Mouse (Mus musculus) kidney, adult 2 months (tissue): Measurements from ENCODE around the gene Col1a2. TPM values are rescaled to one million over a fixed set of nuclear protein-coding genes. Genes with fewer than 3 reads are reported as not detected.

Source experiments
- DNase-seq: peaks from one replicate; pipeline ENCODE4 v3.0.0; 2021
- H3K27ac ChIP-seq: fragments of 200-500 bp; 2 replicates; pipeline ENCODE4 v1.5.1; 2012; ENCODE audit warnings: low read depth, low read length, control low read depth, inconsistent platforms; ENCODE audit not compliant: insufficient read depth
- H3K27me3 ChIP-seq: fragments of 200-500 bp; replicated peaks from 2 replicates; pipeline ENCODE4 v1.6.1; 2012; ENCODE audit warnings: mild to moderate bottlenecking, moderate library complexity, low read length, inconsistent platforms; ENCODE audit not compliant: control insufficient read depth, insufficient read depth
- H3K36me3 ChIP-seq: fragments of 200-500 bp; 2 replicates; pipeline ENCODE4 v1.6.1; 2012; ENCODE audit warnings: mild to moderate bottlenecking, moderate library complexity, low read length, inconsistent platforms; ENCODE audit not compliant: control insufficient read depth, insufficient read depth
- H3K4me1 ChIP-seq: fragments of 200-500 bp; 2 replicates; pipeline ENCODE4 v1.6.1; 2011; ENCODE audit warnings: low read length; ENCODE audit not compliant: control insufficient read depth, insufficient read depth
- H3K4me3 ChIP-seq: fragments of 200-500 bp; 2 replicates; pipeline ENCODE4 v1.5.1; 2011; ENCODE audit warnings: mild to moderate bottlenecking, low read depth, low read length, control low read depth; ENCODE audit not compliant: insufficient read depth
- CTCF ChIP-seq: fragments of 200-500 bp; conservative IDR thresholded peaks from 2 replicates; pipeline ENCODE4 v1.5.1; 2011; ENCODE audit warnings: low read depth, mild to moderate bottlenecking, control low read depth, low read length, moderate library complexity, mixed read lengths; ENCODE audit not compliant: insufficient read depth, insufficient read length
- POLR2A ChIP-seq: fragments of 200-500 bp; IDR thresholded peaks from one replicate; pipeline ENCODE4 v1.6.1; 2011; ENCODE audit warnings: low read depth, low read length, control low read depth
- WGBS: fragments of 180-500 bp; shearing (Covaris S2); methylation state at CpG from one replicate; pipeline ENCODE4 v1.1.7; 2018; 5-methylcytosine and 5-hydroxymethylcytosine counted together
- polyA plus RNA-seq: library from polyadenylated mRNA; depleted of rRNA; stranded (reverse); fragments of >200 nt; gene quantifications from 2 replicates; pipeline ENCODE4 v1.2.3, GENCODE M21; 2012

Col1a2 gene
- polyA plus RNA-seq, 1 experiment, result 67.9 TPM

DNA sequence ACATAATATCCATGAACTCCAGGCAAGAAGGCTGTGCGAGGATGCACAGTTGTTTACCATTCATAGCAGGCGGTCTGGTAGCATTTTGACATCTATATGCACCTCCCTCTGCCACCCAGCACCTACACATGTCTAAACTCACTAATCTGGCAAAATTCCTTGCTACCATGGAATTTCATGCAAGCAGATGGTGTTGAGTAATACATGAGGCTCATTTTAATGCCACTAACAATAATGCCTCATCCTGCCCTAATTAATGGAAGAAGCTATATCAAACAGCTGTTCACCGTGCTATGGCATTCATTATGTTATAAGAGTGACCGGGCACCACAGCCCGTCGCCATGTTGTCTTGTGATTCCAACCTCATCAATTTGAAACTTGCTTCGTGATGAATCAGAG, 23.8 kb downstream of the Col1a2 start:
- Histone ChIP-seq H3K27ac (no peak overlapping the region), H3K4me1 (no peaks in the 10 kb centered on the region), H3K27me3 (no peaks in the 10 kb centered on the region), H3K4me3 (no peak overlapping the region), H3K36me3 (no peaks in the 10 kb centered on the region)
- 89% methylated on average over 7 of the region's 7 CpGs for WGBS
- DNase-seq, result no peak
- TF ChIP-seq POLR2A (no peak), CTCF (no peak)

DNA sequence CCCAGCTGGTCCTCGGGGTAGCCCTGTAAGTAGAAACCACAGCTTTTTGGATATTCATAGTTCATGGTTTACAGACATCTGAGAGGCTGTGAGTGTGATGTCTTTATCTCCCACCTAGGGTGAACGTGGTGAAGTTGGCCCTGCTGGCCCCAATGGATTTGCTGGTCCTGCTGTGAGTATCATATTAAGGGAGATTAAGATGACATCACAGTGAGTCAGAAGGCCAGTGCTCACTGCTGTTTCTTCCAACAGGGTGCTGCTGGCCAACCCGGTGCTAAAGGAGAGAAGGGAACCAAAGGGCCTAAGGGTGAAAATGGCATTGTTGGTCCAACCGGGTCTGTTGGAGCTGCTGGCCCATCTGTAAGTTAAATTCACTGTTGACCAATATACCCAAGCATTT, 26.4 kb downstream of the Col1a2 start:
- WGBS, result 79% methylated on average over 4 of the region's 4 CpGs

DNA sequence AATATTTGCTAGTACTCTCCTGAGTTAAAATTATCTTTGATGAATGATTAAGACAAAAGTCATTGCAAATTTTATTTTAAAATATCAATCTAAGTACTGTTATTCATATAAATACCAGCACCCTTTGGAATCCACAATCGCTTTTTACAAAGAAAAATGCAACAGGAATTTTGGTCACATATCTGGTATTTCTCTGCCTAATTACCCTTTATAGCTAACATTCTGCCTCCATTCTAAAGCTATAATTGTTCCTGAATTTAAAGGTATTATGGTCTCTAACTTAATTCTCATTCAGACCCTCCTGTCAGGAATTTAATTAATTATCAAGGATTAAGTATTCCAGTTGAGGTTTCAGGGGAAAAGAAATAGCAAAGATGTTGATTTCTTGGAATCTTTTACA, 28.3 kb downstream of the Col1a2 start:
- H3K36me3 ChIP-seq, result no peaks in the 10 kb centered on the region
- DNase-seq, result no peak
- 85% methylated on average over 1 of the region's 1 CpGs for WGBS

More for the DNA sequence above, 26.4 kb downstream of the Col1a2 start:
- TF ChIP-seq POLR2A (no peak), CTCF (no peak)
- H3K27me3 ChIP-seq, result no peaks in the 10 kb centered on the region
- H3K4me1 ChIP-seq, result no peaks in the 10 kb centered on the region
- no peak overlapping the region for H3K27ac ChIP-seq
- H3K4me3 ChIP-seq, result no peak overlapping the region
- no peaks in the 10 kb centered on the region for H3K36me3 ChIP-seq
- DNase-seq, result no peak

DNA sequence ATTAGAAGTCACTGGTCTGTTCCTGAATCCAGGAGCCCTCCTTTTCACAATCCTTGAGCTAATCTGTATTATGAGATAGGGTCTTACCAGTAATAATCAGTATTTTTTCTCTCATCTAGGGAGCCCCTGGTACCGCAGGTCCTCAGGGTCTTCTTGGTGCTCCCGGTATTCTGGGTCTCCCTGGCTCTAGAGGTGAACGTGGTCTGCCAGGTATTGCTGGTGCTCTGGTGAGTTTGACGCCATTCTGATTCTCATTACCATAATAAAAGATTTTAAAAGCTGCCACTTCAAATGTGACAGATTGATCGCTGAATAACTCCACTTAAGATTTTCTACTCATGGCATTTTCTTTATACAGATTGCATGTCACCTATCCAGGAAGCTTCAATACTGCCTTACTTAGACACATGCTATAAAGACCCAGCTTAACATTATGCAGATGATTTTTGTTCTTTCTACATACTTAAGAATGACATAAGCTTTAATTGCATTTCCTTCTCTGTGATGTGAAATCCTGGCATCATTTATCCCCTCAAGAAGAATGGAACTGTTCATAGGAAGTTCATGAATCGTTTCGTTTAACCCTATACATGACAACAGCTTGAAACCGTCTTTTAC, 30.0 kb downstream of the Col1a2 start:
- Histone ChIP-seq H3K4me3 (no peak overlapping the region), H3K27me3 (no peaks in the 10 kb centered on the region), H3K27ac (no peak overlapping the region), H3K36me3 (no peaks in the 10 kb centered on the region), H3K4me1 (no peaks in the 10 kb centered on the region)
- no peak for DNase-seq
- WGBS, result 80% methylated on average over 8 of the region's 8 CpGs
- no peak for TF ChIP-seq CTCF
- TF ChIP-seq POLR2A, result no peak

More for the DNA sequence above, 28.3 kb downstream of the Col1a2 start:
- H3K27ac ChIP-seq, result no peak overlapping the region
- no peak for TF ChIP-seq CTCF
- TF ChIP-seq POLR2A, result no peak
- no peak overlapping the region for H3K4me3 ChIP-seq
- H3K4me1 ChIP-seq, result no peaks in the 10 kb centered on the region
- no peaks in the 10 kb centered on the region for H3K27me3 ChIP-seq

DNA sequence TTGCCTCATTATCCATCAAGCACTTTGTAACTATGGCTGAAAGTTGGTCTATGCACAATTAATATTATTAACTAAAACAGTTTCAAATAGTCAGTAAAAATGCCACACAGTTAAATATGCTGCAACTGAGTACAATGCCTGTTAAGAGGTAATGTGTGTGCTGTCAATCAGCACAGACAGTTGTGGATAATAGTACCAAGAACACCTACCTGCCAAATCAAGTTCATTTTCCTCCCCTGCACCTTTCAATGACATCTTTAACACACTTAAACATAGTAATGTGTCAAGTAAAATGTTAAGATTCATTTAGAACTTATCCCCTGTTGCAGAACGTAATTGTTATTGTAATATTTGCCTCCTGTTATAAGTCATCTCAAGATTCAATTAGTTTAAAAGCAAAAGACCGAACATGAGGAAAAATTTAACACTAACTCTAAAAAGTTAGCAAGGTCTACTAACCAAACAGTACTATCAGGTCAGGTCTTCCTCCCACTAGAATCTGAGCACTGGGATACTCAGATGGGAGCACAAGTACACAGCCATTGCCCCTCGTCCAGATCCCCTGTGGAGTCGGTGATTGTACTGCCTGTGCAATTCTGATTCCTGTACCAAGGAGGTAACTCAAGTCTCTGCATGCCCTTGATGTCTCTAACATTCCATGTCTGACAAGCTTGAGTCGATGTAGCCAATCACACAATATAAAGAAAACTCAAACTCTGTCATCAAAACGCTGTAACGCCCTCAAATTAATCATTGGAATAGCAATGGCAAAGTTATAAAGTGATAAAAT, 37.5 kb downstream of the Col1a2 start:
- no peak overlapping the region for H3K27ac ChIP-seq
- H3K4me1 ChIP-seq, result no peaks in the 10 kb centered on the region
- WGBS, result 84% methylated on average over 7 of the region's 7 CpGs
- H3K27me3 ChIP-seq, result no peaks in the 10 kb centered on the region
- TF ChIP-seq CTCF, result no peak
- TF ChIP-seq POLR2A, result no peak
- no peak overlapping the region for H3K4me3 ChIP-seq
- no peak for DNase-seq
- no peaks in the 10 kb centered on the region for H3K36me3 ChIP-seq

DNA sequence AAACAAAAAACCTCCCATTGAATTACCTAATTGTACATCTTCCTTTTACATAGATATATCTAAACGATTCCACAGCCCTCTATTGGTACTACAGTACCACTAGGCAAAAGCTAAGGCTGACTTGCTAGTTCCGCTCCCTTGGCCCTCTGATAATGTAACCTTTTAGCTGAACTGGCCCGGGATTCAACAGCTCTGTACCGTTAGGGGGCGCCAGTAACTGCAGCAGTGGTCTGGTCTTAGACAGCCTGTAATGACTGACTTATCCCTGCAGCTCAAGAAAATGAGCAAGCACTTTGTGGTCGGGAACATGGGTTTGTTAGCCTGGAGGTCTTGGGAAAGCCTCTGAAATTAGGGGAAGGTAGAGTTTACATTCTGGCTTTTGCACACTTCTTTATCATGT, 39.9 kb downstream of the Col1a2 start:
- WGBS, result 49% methylated on average over 6 of the region's 6 CpGs
- no peak for TF ChIP-seq POLR2A
- TF ChIP-seq CTCF, result peak; percentile 52

DNA sequence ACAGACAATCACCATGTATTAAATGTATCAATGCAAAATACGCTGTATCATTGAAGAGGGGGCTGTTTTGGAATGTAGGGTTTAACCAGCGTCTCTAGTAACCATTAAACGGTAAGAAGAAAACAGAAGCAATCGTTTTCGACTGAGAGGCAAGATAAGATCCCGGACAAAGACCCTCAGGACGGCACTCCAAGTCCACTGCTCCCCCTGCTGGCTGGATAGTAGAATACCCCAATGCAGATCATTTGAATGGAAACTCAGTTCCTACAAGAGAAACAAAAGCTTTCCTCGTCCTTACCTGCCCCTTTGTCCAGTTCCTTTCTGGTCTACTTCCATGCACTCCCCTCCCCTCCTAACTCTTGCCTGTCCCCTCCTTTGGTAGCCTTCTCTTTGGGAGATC, 41.1 kb downstream of the Col1a2 start:
- Histone ChIP-seq H3K36me3 (no peaks in the 10 kb centered on the region), H3K4me1 (no peaks in the 10 kb centered on the region), H3K27ac (no peak overlapping the region), H3K4me3 (no peak overlapping the region), H3K27me3 (no peaks in the 10 kb centered on the region)
- WGBS, result 19% methylated on average over 8 of the region's 8 CpGs
- TF ChIP-seq POLR2A, result no peak
- TF ChIP-seq CTCF, result peak; percentile 70
- DNase-seq, result peak; percentile 48

More for the DNA sequence above, 39.9 kb downstream of the Col1a2 start:
- Histone ChIP-seq H3K27me3 (no peaks in the 10 kb centered on the region), H3K36me3 (no peaks in the 10 kb centered on the region), H3K4me3 (no peak overlapping the region), H3K27ac (no peak overlapping the region), H3K4me1 (no peaks in the 10 kb centered on the region)
- peak; percentile 25 for DNase-seq
